Mouse (Mus musculus): ENCODE data around the gene Dlgap4. TPM values are rescaled to one million over a fixed set of nuclear protein-coding genes. Genes with fewer than 3 reads are reported as not detected.

The Dlgap4 gene
- total RNA-seq, 2 experiments from 2014 or later, result 35.5 to 38.2 TPM

DNA sequence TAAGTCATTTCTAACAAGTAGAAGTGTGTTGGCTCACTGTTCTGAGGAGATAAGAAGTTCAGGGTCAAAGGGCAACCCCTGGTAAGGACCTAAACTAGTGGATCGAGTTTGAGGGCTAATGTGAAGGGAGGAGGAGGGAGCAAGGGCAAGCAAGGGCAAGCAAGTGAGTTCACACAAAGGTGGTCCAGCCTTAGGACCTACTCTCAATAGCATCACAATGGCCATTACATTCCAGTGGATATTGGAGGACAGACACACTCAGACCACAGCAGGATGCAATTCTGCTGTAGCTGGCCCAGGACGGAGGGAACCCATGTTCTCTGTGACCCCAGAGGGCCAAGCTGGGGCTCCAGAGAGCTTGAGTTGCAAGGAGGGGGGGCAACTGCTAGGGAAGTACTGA lies 77.3 kb downstream of the Dlgap4 start:
- intact Hi-C loops (cut with DNase I), result no loop called here
- DNase-seq, result no peak

- intact Hi-C loops (cut with DNase I), result no loop called here
- DNase-seq, result no peak
These were observed 78.2 kb downstream of the Dlgap4 start for GRCm38 (mm10) chr2:156691746-156692145.

- DNase-seq, result no peak
- intact Hi-C loops (cut with DNase I), result no loop called here
These were observed 79.8 kb downstream of the Dlgap4 start for GRCm38 (mm10) chr2:156693241-156693807.

DNA sequence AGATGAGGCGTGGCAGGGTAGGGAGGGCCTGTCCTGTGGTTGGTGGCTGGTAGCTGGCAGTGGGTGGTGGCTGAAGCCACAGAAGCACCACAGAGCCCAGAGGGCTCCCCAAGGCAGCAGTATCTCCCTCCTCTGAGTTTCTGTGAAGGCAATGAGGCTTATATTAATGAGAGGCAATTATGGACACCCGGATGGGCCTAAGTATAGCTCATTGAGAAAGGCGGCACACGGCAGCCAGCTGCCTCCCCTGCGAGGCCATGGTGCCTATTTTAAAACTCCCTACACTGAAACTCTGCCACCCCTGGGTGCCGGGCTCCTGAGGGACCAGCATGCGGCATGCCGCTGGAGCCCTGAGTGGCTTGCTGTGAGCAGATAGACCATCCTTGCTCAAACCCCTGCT lies 83.8 kb downstream of the Dlgap4 start:
- intact Hi-C loops (cut with DNase I), result no loop called here
- DNase-seq, result no peak

- DNase-seq, result peak in 1 of 2 experiments; percentile 22
- intact Hi-C loops (cut with DNase I), result no loop called here
These were observed 84.7 kb downstream of the Dlgap4 start for GRCm38 (mm10) chr2:156698168-156698567.

GRCm38 (mm10) chr2:156705473-156705872 lies 92.0 kb downstream of the Dlgap4 start:
- intact Hi-C loops (cut with DNase I), result loop anchor here (1.0 to 2.0 kb wide), 3 partner anchors 92 to 175 kb away; partner anchors contain the start of gene Dlgap4
- DNase-seq, result peak; percentile 82 to 87

- intact Hi-C loops (cut with DNase I), result loop anchor here (5.0 kb wide), 1 partner anchor 169 kb away; the partner anchor contains the start of gene Aar2
- DNase-seq, result no peak
These were observed 103.2 kb downstream of the Dlgap4 start for GRCm38 (mm10) chr2:156716683-156717082.

GRCm38 (mm10) chr2:156717320-156718281 lies 104.1 kb downstream of the Dlgap4 start:
- intact Hi-C loops (cut with DNase I), result loop anchor here (5.0 kb wide), 1 partner anchor 170 kb away; the partner anchor contains the start of gene Aar2
- peak in 1 of 2 experiments; percentile 16 for DNase-seq

GRCm38 (mm10) chr2:156718793-156719192 lies 105.3 kb downstream of the Dlgap4 start:
- DNase-seq, result no peak
- intact Hi-C loops (cut with DNase I), result loop anchor here (5.0 kb wide), 1 partner anchor 171 kb away; the partner anchor contains the start of gene Aar2

DNA sequence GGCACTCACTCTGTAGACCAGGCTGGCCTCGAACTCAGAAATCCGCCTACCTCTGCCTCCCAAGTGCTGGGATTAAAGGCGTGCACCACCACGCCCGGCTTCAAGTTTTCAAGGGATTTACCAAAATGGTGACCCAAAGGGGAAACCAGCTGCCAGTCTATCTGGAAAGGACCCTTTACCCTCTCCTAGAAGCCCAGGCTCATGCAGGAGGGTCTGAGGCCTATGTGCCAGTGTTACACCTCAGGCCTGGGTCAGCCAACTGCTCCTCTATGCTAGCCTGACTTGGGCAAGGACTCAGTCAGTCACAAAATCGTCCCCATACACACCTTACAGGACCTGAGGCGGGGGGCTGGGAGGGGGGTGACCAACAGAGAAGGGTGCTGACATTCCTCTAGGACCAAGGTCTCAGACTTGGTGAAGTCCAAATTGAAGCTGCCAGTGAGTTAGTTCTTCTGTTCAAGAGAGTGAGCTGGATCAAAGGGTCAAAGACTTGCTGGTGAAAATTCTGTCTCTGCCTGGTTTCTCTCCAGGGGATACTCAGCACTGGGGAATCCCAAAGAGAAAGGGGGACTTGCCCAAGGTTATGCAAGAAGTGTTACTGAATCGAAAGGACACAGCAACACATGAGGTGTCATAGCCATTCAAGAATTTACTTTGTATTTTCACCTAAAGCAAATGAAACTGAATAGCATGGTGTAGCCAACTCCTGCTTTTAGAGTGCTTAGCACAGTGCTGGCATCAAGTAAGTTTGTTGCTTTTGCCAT lies 106.2 kb downstream of the Dlgap4 start:
- no peak for DNase-seq
- intact Hi-C loops (cut with DNase I), result loop anchor here (5.0 kb wide), 1 partner anchor 172 kb away; the partner anchor contains the start of gene Aar2

- no peak for DNase-seq
- intact Hi-C loops (cut with DNase I), result no loop called here
These were observed 106.8 kb downstream of the Dlgap4 start for GRCm38 (mm10) chr2:156720313-156720674.

DNA sequence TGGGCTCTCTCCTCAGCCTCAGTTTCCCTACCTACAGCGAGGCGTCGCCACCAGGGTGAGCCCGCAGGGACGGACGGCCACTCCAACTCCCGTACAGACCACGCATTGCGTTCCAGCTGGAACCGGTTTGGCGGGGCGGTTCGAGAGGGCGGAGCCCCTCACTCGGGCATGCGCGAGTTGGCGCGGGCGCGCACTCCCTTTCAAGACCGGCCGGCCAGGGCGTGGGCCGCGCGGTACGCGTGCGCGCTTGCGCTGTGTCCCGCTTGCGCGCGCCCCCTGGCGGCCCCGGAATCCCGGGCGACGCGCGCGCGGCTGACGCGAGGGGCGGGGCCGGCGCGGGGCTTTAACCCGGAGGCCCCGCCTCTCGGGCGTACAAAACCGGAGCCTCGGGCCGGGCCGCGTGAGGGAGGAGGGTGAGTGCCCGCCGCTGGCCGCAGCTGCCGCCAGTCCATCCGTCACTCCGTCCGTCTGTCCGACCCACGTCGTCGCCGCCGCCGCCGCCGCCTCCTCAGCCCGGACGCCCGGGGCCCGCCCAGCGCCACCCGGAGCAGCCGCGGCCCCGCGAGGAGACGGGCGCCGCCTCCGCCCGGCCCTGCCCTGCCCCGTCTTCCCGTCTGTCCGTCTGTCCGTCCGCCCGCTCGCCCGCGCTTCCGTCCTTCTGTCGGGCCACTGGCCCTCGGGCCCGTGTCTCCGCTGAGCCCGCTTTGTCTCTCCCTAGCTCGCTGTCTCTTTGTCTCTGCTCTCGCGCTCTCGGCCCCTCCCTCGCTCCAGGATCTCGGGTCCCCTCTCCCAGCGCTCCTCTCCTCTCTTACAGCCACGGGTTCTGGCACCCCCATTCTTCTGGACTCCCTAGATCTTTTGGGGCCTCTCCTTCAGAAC lies 107.4 kb downstream of the Dlgap4 start:
- DNase-seq, result peak; percentile 96 to 97
- intact Hi-C loops (cut with DNase I), result no loop called here

DNA sequence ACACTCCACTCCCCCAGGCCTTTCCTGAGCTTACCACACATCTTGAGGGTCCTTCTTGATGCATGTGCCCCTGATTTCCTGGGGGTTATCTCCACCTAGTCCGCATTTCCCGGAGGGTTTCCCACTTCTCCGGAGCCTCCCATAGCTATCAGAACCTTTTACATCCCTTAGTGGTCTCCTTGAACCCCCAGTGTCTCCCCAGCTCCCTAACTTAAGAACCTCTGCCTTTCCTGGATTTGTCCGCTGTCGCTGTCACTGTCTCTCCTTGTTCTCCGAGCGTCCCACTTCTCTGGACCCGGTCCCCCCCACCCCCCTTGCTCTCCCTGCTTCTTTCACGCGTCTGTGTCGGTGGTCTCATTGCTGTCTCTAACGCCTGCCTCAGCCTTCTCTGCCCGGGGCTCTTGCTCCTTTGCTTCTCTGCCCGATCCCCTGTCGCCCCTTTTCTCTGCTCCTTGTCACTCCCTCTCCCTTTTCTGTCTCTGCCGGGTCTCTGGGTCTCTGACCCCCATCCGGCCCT lies 108.1 kb downstream of the Dlgap4 start:
- intact Hi-C loops (cut with DNase I), result no loop called here
- DNase-seq, result no peak

DNA sequence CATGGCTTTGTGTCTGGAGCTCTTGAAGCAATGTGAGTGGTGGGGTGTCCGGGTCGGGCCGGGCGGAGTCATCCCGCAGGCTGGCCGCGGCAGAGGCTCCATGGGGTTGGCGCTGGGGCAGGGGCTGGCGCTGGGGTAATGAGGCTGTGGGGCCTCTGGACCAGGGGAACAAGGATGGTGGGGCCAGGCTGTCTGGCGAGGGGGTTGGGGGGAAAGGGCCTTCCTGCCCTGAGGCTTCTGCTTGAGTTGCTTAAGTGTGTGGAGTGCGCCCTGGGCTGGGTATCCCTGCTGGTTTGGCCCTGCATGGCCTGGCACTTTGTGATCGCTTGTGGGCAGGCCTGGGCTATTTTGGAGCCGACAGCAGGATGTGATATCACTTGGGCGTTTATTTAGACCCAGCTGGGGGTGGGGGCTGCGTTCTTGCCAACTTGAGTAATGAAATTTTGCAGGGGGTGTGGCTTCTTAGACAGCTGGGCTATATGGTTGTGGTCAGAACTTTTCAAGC lies 108.6 kb downstream of the Dlgap4 start:
- DNase-seq, result peak; percentile 77 to 80
- intact Hi-C loops (cut with DNase I), result no loop called here

- intact Hi-C loops (cut with DNase I), result no loop called here
- DNase-seq, result no peak
These were observed 109.2 kb downstream of the Dlgap4 start for GRCm38 (mm10) chr2:156722752-156723151.

GRCm38 (mm10) chr2:156723899-156724523 lies 110.5 kb downstream of the Dlgap4 start:
- DNase-seq, result no peak
- intact Hi-C loops (cut with DNase I), result no loop called here

- intact Hi-C loops (cut with DNase I), result no loop called here
- no peak for DNase-seq
These were observed 111.4 kb downstream of the Dlgap4 start for GRCm38 (mm10) chr2:156724871-156725270.

- no peak for DNase-seq
- intact Hi-C loops (cut with DNase I), result no loop called here
These were observed 112.8 kb downstream of the Dlgap4 start for GRCm38 (mm10) chr2:156726344-156726743.

DNA sequence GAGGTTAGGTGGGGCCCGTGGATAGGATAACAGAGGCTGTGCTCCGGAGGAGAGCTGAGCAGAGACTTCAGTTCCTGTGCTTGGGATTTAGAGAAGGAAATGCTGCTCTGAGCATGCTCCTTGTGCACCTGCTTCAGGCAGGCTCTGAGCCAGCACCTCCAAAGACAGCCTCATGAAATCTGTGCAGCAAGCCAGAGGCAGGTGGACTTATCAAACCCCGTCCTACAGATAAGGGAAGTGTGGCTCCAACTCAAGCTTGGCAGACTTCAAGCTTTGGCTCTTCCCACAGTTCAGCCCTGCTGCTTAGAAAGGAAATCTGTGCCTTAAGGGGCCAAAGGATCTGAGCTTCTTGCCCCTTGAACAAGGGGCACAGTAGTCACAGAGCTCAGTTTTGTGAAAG lies 113.4 kb downstream of the Dlgap4 start:
- peak in 1 of 2 experiments; percentile 34 for DNase-seq
- intact Hi-C loops (cut with DNase I), result no loop called here
